Mouse (Mus musculus) thymus, postnatal 25 days (tissue): ENCODE measurements around the gene Plekhd1.
A peak's percentile ranks its signal among the peaks of the same experiment; 100 is the strongest.

Experiments
- DNase-seq: peaks from one replicate; pipeline ENCODE4 v3.0.0; 2022

Plekhd1 gene

DNA sequence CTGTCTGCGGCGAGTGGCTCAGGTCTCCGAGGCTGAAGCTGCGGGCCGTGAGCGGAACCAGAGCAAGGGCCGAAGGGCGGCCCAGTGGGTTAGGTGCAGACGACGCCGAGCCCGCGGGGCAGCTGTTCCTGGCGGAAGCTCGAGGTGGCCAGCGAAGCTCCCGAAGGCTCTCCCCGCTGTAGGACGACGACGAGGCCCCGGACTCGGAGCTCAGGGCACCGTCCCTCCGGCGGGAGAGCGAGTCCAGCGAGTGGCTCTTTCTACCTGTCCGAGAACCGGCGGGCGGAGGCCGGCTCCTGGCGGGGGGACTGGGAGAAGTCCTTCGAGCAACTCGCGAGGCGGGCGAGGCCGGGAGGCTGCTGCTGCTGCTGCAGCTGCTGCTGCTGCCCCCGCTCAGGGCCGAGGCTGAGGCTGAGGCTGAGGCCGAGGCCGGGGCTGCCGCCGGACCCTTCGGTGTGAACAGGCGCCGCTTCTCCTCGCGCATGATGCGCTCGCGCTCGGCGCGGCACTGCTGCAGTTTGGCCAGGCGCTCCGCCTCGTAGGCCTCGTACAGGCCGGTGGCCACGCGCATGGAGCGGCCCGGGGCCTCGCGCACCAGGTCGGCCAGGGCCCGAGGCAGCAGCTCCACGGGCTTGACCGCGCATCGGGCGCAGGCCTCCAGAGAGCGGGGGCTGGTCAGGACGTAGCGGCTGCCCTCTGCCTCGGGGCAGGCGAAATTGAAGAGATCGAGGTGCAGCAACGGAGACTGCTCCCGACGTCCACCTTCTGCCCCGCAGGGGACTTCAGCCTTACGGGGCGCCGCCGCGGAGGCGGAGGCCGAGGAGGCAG is 66.4 kb downstream of the Plekhd1 start:
- DNase-seq: no peak

DNA sequence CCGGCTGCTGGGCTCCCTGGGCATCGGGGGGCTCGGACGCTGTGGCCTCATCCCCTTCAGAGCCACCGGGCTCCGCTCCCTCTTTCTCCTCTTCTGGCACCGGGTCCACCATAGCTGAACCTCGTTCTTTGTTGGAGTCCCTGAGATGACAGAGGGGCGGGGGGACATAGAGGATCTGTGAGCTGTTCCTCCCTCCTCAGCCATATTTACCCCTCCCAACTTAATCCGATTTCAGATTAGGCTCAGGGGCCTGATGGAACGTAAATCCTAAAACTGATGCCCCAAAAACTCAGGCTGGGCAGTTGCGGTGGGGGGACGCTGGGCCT is 67.0 kb downstream of the Plekhd1 start:
- DNase-seq: no peak

DNA sequence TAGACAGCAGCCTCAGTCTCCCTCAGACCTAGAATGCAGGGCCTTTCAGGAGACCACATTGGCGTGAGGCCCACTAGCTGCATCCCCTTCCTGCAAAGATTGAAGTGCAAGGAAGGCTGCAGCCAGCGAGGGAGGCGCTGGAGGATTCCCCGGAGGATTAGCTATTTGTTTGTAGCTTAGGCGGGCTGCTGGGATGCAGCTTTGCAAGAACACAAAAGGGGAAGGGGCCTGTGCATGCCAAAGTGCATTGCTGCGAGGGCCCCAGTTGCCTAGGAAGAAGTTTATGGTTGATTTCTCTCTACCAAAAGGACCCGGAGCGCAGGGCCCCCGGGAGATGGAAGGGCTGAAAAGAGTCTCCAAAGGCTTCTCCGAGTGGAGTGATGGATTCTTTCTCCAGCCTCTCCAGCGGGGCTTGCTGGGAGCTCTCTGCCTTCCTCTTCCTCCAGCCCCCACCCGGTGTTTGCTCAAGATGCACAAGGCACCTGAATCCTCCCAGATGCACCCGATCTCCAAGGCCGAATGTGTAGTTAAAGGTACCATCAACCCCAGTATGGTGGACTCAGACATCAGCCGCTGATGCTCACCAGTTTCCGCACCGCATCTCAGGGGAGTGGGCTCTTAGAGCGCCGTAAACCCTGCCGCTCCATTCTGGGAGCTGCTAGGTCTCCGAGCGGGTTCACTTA is 67.5 kb downstream of the Plekhd1 start:
- peak; percentile 16 for DNase-seq

DNA sequence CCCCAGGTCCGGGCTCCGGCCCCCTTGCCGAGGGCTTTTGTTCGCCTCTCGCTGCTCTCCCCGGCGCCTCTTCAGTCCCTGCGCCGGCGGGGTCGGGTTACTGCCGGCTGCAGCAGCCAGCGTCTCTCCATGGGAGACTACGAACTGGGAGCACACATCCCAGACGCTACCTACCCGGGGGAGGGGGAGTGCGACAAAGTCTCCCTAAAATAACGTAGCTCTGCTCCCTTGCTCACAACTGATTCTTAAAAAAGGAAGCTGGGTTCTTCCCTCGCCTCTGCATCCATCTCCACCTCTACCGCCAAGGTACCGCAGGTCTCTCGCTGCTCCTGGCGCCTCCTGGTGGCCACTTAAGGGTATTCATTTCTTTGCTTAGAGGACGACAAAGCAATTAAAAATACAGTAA is 68.0 kb downstream of the Plekhd1 start, which contains the start of gene Ccdc177:
Gene Ccdc177, minus strand, starts transcription at position 292 of the 406 bp plus-strand sequence.
- peak; percentile 83 for DNase-seq

DNA sequence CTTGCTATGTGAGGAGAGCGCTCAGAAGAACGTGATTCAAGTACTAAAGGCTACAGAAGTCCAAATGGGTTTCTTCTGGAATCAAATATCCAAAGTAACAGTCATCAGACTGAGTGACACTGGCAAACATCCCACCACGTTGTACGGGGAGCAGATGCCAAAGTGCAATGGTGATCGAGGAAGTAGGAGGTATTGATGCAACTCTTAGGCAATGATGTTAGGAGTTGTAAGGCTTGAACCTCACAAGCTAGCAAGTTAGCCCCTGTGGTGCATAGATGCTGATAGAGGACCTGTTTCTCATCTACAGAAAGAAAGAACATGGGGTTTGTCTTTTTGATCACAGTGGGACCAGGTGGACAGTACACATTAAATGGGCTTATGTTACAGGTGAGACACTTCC is 70.6 kb downstream of the Plekhd1 start:
- DNase-seq: no peak

DNA sequence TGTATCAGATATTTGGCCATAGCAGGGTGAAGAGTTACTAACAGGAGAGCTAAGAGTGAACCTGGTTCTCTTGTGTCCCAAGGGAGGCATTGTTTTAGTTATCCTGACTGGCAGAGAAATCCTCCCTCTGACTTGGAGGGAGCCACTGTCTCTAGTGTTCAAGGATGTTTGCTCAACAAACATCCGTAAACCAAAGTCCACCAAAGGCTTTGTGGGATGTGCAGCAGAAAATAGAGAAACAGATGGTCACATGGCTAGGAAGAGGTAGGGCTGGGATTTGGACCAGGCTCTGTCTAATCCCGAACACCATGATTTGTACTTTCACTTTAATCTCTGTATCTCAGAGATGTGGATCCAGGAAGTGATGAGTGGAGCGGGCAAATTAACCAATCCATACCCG is 71.7 kb downstream of the Plekhd1 start:
- DNase-seq: no peak

DNA sequence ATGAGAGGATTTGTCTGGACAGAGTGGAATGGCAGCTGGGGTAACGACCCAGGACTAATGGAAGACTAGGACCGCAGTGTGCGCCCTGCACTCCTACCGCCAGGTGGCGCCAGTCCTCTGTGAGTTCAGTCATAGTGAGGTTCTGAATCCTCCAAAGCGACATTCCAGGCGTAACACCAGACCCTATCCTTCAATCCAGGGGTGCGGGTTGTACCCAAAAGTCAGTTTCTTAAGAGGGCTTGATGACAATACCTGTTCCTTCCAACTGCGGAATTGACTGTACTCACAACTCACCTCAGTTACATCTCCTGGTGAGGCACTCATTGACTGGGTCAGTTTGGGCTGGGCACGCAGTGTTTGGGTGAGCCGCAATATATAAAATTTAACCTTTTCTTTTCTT is 77.3 kb downstream of the Plekhd1 start:
- peak; percentile 61 for DNase-seq
